Mouse (Mus musculus): ENCODE results near the gene Tnfrsf1a. TPM values are rescaled to one million over a fixed set of nuclear protein-coding genes. Genes with fewer than 3 reads are reported as not detected.

Tnfrsf1a gene
- polyA plus RNA-seq (2017; shearing (Covaris generic)) = 33.9 TPM

DNA sequence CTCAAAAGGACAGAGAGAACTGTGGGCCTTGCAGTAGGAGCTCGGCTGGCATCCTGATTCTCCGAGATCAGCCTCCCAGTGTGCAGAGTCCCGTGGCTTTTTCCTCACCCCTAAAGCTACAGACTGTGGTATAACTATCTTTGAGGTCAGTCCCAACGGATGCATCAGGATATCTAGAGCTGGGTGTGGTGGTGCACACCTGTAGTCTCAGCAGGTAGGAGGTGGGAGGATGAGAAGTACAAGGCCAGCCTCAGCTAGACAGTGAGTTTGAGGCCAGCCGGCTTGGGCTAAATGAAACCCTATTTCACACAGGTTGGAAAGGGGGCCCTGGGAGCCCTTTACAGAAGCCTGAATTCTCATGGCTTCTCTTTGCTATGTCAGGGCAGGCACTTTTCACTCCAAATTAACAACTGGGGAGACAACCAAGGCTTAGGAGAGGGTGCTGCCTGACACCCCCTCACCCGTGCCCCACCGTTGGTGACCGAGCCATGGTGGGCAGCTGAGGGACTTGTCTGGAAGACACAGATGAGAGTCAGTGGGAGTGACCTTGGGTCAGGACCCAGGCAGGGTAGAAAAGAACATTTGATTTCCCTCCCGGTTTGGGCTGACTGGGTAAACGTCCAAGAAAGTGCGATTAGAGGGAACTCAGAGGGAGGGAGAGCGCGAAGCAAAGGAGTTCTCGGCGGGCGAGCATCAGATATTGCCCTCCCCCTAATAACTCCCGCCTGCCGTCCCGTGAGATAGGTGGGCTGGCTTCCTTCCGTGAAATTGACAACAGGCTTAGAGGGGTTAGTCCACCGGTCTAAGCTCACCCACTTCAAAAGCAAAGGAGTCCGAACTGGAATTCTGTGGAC is at the start of gene Tnfrsf1a:
Tnfrsf1a (plus strand) TSS at position 642 of the 854 bp plus-strand sequence.

GRCm38 (mm10) chr6:125313546-125314230 is 35.5 kb upstream of the Tnfrsf1a start, which contains the start of gene Ltbr:
Gene Ltbr, minus strand, starts transcription at chr6:125313885.

DNA sequence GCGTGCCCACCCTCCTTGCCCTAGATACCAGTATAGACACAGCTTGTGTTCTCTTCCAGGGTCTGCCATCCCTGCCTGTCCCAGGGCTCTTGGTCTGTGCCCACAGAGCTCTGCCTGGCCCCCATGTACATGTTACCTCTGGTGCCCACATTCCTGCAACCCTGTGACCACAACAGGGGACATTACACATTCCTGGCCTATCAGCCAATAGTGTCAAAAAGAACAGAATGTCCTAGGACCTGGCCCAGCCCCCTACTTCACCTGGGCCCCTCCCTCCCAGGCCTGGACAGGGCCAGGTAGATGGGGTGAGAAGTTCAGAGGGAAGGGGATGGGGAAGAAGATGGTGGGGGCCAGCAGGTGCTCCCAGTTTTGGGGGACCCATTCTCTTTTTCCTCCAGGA is 28.8 kb upstream of the Tnfrsf1a start, which contains the start of gene Scnn1a:
Scnn1a (plus strand) TSS at position 337 of the 400 bp plus-strand sequence.

DNA sequence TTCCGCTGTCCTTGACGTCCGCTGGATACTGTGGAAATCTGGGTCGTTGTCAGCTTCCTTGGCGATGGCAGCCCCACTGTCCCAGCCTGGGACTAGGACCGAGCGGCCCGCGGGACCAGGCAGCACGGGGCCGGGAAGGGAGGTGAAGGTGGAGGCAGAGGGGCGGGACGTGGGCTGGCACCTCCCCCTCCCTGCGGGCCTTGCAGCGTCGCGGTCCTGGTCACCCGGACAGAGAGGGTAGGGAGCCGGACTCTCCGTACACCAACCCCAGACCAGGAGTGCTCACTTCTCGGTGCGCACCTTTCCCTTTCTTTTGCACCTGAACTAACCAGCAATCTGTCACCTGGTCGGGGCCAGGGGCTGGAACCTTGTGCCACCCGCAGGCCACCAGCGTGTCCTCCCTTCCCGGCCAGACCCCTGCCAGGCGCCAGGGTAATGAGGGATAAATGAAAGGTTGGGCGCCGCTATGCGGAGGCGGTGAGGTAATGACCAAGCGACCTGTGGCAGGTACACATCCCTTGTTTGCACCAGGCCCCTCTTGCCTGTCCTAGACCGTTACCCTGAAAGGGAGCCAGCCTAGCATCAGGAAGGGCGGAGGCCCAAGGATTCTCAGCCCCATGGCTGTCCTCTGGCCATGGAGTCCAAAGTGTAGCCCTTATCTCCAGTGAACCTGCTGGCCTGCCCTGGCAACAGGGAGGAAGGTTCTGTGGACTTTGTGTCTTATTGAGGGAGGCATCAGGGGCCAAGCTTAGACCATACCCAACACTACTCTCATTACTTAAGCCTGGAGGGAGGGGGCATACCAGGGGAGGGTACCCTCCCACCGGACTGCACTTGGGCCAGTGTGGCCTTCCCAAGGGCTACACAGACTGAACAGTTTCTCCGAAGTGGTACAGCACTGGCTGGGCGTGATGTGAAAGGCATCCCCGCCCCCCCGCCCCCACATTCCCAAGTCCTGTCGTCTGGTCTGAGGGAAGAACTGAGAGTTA is 31.5 kb downstream of the Tnfrsf1a start, which contains the start of gene Plekhg6:
Plekhg6 (minus strand) TSS at position 422 of the 989 bp plus-strand sequence.

Other genes with a start within 250 kb of the Tnfrsf1a start
- gene Nop2, start 217.5 kb upstream of the Tnfrsf1a start, polyA plus RNA-seq (2017; shearing (Covaris generic)) = 26.2 TPM
- gene Iffo1, start 204.1 kb upstream of the Tnfrsf1a start, polyA plus RNA-seq (2017; shearing (Covaris generic)) = 17.8 TPM
- gene Gapdh, start 182.9 kb upstream of the Tnfrsf1a start, polyA plus RNA-seq (2017; shearing (Covaris generic)) = 398 TPM
- 19.4 TPM for gene Ncapd2, start 157.7 kb upstream of the Tnfrsf1a start, polyA plus RNA-seq (2017; shearing (Covaris generic))
- 47.7 TPM for gene Mrpl51, start 157.6 kb upstream of the Tnfrsf1a start, polyA plus RNA-seq (2017; shearing (Covaris generic))
- 39.1 TPM for gene Vamp1, start 133.8 kb upstream of the Tnfrsf1a start, polyA plus RNA-seq (2017; shearing (Covaris generic))
- 85.2 TPM for gene Tapbpl, start 117.5 kb upstream of the Tnfrsf1a start, polyA plus RNA-seq (2017; shearing (Covaris generic))
- gene Cd27, start 112.4 kb upstream of the Tnfrsf1a start, polyA plus RNA-seq (2017; shearing (Covaris generic)) = 391 TPM
- gene Tuba3a, start 63.3 kb upstream of the Tnfrsf1a start, polyA plus RNA-seq (2017; shearing (Covaris generic)) = 1.7 TPM
- not detected for gene Ltbr, start 35.5 kb upstream of the Tnfrsf1a start, polyA plus RNA-seq (2017; shearing (Covaris generic))
- gene Scnn1a, start 28.7 kb upstream of the Tnfrsf1a start, polyA plus RNA-seq (2017; shearing (Covaris generic)) = 0.10 TPM
- not detected for gene Plekhg6, start 31.4 kb downstream of the Tnfrsf1a start, polyA plus RNA-seq (2017; shearing (Covaris generic))
- 209 TPM for gene Cd9, start 145.4 kb downstream of the Tnfrsf1a start, polyA plus RNA-seq (2017; shearing (Covaris generic))
- gene Vwf, start 197.4 kb downstream of the Tnfrsf1a start, polyA plus RNA-seq (2017; shearing (Covaris generic)) = 0.17 TPM